Mouse (Mus musculus): Measurements from ENCODE around the gene Gm17509.
"Not testable (repeated sequence)": the region's sequence is repeated elsewhere in the genome, so short reads cannot be mapped to it uniquely, and the experiment has no call there.

The Gm17509 gene

DNA sequence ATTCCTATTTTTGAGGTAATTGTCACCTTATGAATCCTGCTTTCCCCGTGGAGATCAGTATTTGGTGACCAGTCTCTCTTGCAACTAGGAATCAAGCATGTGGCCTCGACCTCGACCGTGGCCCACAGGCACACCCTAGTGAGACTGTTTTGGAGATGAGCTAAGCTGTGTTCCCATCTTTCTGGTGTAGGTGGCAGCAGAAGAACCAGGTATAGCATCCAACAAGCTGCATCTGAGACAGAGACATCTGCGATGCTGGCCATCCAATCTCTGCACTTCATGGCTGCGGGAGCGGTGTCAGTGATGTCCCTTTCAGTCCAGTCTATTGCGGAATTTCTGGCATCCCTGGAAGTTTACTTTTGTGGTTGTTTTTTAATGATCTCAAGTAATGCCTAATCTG, 14.8 kb downstream of the Gm17509 start:
- no peak for DNase-seq

DNA sequence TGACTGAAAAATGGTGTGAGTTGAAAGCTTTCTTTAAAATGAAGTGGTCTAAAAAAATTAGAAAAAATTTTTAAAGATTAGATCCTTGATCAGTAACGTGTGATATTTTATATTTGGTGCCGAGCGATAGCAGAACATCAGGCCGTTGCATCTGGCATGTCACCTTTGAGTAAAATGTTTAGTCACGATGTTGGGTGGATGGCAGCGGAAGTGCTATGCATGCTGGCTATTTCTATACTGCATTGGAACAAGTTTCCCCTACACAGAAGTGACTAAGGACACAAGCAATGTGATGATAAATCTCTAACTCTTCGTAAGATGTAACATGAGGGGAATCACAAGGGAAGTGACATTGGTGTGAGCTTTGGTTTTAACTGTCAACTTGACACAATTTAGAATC, 16.2 kb downstream of the Gm17509 start:
- DNase-seq = no peak

DNA sequence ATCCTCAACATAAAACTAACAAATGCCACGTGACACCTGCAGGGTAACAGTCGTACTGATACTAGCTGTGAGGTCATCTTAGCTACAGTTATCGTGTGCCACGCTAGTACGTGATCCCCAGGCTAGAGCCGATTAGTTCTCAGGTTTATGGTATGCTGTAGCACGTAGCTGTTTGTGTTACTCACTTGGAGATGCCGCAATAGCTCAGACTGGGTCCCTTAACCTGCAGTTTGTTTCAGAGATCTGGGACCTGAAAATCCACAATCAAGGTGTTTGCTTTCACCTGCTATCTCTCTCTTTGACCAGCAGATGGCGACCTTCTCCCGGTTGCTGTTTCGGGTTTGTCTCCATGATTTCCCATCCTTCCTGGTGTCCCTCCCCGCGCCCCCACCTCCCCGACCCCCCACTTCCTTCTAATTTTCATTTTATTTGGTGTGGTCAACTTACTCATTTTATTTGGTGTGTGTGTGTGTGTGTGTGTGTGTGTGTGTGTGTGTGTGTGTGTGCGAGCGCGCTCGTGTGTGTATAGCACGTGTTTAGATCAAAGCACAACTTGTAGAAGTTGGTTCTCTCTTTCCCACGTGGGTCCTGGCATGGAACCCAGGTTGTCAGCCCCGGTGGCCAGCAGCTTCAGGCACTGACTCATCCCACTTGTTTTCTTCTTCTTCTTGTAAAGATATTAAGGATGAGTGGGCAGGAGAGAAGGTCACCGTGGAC, 18.0 kb downstream of the Gm17509 start:
- peak; percentile 43 to 44 for DNase-seq

DNA sequence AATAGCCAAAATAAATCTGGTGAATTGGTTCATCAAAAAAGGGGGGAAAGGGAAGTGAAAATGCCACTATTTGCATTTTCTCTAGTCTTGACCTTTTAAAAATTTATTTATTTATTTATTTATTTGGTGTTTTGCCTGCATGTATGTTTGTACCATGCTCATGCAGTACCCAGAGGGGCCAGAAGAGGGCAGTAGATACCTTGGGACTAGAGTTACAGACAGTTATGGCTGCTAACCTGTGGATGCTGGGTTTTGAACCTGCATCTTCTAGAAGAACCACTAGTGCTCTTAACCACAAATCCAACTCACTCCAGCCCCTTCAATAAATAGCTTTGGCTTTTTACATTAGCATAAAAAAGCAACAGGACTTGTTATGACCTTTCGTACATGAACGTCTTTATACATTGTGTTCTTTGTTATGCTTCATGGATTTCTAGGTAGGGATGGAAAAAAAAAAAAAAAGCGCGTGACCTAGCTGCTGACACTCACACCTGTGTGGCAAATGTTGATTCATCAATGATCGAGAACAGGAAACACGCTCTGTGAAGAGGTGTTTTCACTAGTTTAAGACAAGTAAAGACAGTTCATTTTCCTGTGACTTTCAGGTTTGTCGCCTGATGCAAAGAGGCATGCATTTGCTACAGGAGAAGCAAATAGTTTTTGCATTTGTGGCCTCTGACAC, 22.3 kb downstream of the Gm17509 start:
- peak; percentile 84 to 88 for DNase-seq

DNA sequence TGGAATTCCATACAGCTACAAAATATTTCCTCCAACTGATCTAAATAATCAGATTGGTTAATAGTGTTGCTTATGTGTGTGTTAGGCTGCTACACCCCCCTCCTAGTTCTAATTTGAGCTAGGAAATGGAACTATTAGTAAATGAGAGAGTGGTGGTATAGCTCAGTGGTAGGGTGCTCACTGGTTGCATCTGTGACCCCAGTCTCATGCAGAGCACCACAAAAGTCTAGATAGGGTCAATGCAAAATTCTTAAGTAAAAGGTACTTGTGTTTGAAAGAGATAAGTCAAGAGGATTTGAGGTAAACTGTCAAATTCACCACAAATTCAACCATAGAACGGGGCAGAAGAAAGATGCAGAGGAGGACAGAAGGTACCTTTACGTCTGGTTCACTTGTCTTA, 23.2 kb downstream of the Gm17509 start:
- no peak for DNase-seq

DNA sequence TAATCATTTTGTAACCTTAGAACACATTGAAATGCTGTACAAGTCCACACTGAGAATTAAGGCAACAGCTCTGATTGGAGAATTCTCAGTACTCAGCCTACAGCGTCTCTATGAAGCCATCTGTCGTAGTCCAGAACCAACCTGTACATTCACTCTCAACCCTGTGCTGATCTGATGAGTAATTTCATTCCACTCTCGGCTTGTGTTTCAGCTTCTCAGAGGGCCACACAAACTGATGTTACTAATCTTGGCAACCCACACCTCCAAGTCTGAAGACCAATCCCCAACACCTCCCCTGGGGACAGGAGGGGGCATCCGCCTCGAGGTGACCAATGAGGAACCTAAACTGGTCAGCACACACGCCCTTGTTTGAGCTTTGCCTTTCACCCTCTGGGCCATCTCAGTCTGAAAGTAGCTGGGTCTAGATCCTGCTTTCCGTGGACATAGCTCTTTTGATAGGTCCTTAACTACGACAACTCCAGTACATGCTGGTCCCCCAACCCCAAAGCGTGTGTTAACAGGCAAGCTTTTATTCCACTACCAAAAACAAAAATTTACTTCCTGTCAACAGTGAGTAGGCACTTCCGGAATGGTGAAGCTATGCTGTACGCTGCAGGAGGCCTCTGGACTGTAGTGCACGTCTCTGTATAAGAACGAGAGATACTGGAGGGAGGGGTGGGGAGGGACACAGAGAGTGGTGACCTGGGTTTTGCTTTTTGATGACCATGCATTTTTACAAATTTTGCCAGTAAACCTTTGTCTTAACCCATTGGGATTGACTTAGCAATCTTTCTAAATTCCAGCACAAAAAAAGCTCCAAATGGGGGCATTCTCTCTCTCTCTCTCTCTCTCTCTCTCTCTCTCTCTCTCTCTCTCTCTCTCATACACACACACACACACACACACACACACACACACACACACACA, 25.0 kb downstream of the Gm17509 start:
- DNase-seq = peak in 1 of 2 experiments; percentile 43

DNA sequence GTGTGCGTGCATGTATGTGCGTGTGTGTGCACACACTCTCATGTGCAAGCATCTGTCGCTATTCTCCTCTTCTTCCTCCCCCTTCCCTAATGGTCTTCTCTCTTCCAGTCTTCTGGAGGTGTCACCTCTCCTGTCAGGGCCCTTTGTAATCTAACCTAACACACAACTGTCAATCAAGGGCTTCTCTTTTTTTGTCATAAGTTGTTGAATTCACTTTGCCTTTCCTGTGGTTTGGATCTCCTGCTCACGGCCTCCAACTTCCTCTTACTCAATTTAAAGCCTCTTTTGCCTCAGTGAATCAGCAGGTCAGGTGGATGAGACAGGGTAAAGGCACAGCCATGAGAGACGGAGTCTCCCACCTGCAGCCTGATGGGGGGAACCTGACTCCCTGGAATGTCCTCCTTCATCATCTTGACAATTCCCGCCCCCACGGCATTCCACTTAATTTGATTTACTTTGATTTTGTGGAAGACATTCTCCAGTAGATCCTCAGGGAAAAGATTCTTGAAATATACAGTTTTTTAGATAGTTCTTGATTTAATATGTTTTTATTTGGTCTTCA, 27.4 kb downstream of the Gm17509 start:
- no peak for DNase-seq

DNA sequence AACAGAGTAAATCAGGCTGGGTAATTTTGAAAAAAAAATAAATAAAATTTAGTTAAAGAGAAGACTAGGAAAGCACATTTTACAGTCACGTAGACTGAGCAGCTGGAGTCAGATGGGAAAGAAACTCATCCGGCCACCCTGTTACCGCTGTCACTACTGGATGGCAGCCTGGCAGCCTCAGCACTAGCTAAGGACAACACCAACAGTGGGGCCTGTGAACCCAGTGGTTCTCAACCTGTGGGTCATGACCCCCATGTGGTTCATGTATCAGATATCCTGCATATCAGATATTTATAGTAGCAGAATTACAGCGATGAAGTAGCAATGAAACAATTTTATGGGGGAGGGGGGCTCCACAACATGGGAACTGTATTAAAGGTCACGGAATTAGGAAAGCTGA, 28.7 kb downstream of the Gm17509 start:
- DNase-seq = no peak

DNA sequence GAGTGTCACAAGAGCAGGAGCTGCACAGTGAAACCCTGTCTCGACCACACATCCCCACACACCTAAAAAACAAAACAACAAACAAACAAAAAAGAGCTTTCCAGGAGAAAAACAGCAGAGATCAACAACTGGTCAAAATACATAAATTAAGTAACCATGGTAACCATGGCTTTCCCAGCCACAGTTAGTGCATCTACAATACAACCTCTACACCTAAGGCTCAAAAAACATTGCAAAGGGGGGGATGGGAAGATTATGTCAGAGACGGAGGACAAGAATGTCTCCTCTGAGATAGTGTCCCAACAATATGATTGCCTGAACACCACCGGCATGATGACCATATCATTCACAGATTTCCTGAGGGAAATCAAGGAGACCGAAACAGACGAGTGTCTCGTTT, 35.5 kb downstream of the Gm17509 start:
- DNase-seq = no peak

DNA sequence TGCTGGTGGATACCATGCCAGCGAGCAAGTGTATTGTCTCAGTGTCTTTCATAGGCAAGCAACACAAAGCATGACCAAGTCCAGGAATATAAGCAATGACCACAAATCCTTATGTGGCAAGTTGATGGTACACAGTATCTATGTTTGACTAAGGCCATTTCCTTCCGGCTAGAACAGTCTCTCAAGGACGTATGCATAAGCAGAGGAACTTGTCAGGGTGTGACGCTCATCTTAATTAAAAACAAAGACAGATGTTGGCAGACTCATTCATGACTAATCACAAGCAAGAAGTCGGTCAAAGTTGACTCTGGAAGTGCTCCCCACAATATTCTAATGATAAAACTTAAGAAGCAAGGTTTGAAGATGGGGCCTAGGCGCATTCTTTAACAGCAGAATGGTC, 37.6 kb downstream of the Gm17509 start:
- DNase-seq = no peak

DNA sequence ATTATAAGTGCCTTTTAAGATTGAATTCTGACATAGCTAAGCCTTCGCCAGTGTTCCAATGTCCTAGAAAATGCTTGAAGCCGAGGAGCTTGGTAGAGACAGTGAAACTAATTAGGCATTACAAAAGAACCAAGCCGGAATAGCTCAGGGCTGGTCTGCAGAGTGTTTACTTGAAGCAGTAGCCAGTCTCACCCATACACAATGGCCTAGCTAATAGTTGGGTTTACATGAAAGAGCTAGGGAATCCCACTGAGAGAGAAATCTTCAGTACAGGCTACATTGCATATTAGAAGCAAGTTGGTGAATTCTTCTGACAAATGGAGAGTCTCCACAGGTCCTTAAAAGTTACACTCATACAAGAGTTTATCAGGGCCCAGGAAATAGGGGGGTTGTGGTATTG, 40.0 kb downstream of the Gm17509 start:
- DNase-seq = not testable (repeated sequence)
